In the genomic region with DNA sequence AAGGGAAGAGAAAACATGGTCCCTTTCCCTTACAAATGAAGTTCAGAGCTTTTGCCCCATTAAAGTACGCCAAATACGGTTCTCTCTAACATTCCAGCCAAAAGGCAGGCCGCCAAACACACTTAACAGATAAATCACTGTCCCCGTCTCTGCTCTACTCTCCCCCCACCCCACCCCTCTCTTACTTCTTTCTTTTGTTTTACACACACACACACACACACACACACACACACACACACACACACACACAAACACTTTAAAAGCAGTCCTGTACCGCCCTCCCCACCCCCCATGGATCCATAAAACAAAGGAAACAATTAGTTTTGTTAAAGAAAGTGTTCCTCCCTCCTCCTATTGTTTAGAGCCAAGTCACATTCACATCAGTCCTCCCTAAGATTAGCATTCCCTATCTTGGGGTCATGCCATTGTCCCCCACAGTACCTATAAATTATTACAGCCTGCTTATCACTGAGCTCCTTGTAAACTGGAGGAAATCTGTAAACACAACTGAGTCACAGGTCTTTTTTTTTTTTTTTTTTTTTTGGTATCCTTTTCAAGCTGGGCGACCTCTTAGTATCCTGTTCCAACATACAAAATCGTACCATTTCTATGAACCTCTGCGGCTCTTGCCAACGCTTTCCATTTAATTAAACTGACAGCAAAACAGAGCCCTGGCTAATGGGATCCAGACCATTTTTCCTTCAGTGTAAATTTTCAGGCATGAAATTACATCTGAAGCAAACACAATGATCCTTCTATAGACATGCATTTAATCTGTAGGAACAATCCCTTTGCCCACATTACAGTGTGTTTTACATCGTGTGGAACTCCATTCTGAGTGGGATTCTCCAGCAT, we compare ENCODE assay signal across 8 mouse cellular contexts.
A peak's percentile ranks its signal among the peaks of the same experiment; 100 is the strongest.
DNase-seq lines count a peak whose midpoint lies in the region; ATAC-seq and TF ChIP-seq lines count a peak whose summit lies in the region.

No protein-coding gene starts in this region.

- H3K36me3 ChIP-seq in midbrain, embryonic 14.5 days (ENCODE audit: control insufficient read depth, insufficient read depth, low read length): 0 out of 2 replicates have a peak, but pooled peaks cover 2% of the 10 kb centered on the region
- H3K36me3 ChIP-seq in midbrain, embryonic 16.5 days (ENCODE audit: control insufficient read depth, insufficient read depth, low read length): peaks cover 7% of the 10 kb centered on the region
- H3K36me3 ChIP-seq in embryonic facial prominence, embryonic 13.5 days: peaks cover 30% of the 10 kb centered on the region
- H3K36me3 ChIP-seq in kidney, embryonic 14.5 days (ENCODE audit: control insufficient read depth, insufficient read depth, low read length): peaks cover 9% of the 10 kb centered on the region
- H3K36me3 ChIP-seq in myocyte (ENCODE audit: control insufficient read depth, insufficient read depth): peaks cover 18% of the 10 kb centered on the region
- H3K36me3 ChIP-seq in forebrain, embryonic 10.5 days (replicated peaks): peaks cover 16% of the 10 kb centered on the region

- H3K9me3 ChIP-seq in midbrain, embryonic 14.5 days (ENCODE audit: control insufficient read depth, low read length): 0 out of 2 replicates have a peak, but pooled peaks cover 9% of the 10 kb centered on the region
- H3K9me3 ChIP-seq in midbrain, embryonic 16.5 days (replicated peaks; ENCODE audit: control insufficient read depth, low read length, poor library complexity, severe bottlenecking): peaks cover 6% of the 10 kb centered on the region; the same call in 1 of the 2 replicates
- H3K9me3 ChIP-seq in embryonic facial prominence, embryonic 13.5 days: peaks cover 10% of the 10 kb centered on the region
- H3K9me3 ChIP-seq in kidney, embryonic 14.5 days (ENCODE audit: control insufficient read depth, low read length): peaks cover 8% of the 10 kb centered on the region; the same call in 1 of the 2 replicates
- H3K9me3 ChIP-seq in forebrain, embryonic 10.5 days: peaks cover 14% of the 10 kb centered on the region

- H3K27ac ChIP-seq in midbrain, embryonic 14.5 days (replicated peaks; ENCODE audit: low read depth, low read length): no peak overlapping the region
- no peak overlapping the region for H3K27ac ChIP-seq in midbrain, embryonic 16.5 days (ENCODE audit: low read length)
- peak overlapping the region; percentile 68; the same call in 1 of the 2 replicates for H3K27ac ChIP-seq in embryonic facial prominence, embryonic 13.5 days
- peak overlapping the region; percentile 34; the same call in 1 of the 2 replicates for H3K27ac ChIP-seq in kidney, embryonic 14.5 days (ENCODE audit: low read depth, low read length)
- no peak overlapping the region for H3K27ac ChIP-seq in forebrain, embryonic 10.5 days

- no peak for ATAC-seq in midbrain, embryonic 14.5 days (ENCODE audit: low FRiP score, low TSS enrichment)
- ATAC-seq in midbrain, embryonic 16.5 days: no peak
- no peak for ATAC-seq in embryonic facial prominence, embryonic 13.5 days (ENCODE audit: insufficient number of reproducible peaks, insufficient read depth, low FRiP score, low TSS enrichment, low read depth)
- peak; percentile 67 for ATAC-seq in kidney, embryonic 14.5 days (ENCODE audit: low FRiP score, low TSS enrichment)

- no peak overlapping the region for H3K4me2 ChIP-seq in midbrain, embryonic 14.5 days (ENCODE audit: low read length)
- no peak overlapping the region for H3K4me2 ChIP-seq in midbrain, embryonic 16.5 days (ENCODE audit: low read length)
- 0 out of 2 replicates have a peak overlapping the region, but pooled peaks have one; percentile 5 for H3K4me2 ChIP-seq in embryonic facial prominence, embryonic 13.5 days
- H3K4me2 ChIP-seq in kidney, embryonic 14.5 days (replicated peaks; ENCODE audit: low read depth, low read length): 0 out of 2 replicates have a peak overlapping the region, but pooled peaks have one; percentile 3
- H3K4me2 ChIP-seq in myocyte (ENCODE audit: low read depth): peak overlapping the region; percentile 41

- peaks cover 8% of the 10 kb centered on the region for H3K79me2 ChIP-seq in myocyte (ENCODE audit: control insufficient read depth, insufficient read depth)

- H3K4me1 ChIP-seq in midbrain, embryonic 14.5 days (ENCODE audit: control insufficient read depth, insufficient read depth, low read length): peaks cover 11% of the 10 kb centered on the region
- H3K4me1 ChIP-seq in midbrain, embryonic 16.5 days (ENCODE audit: control insufficient read depth, insufficient read depth, low read length): peaks cover 13% of the 10 kb centered on the region
- peaks cover 34% of the 10 kb centered on the region for H3K4me1 ChIP-seq in embryonic facial prominence, embryonic 13.5 days
- peaks cover 25% of the 10 kb centered on the region for H3K4me1 ChIP-seq in kidney, embryonic 14.5 days (ENCODE audit: control insufficient read depth, insufficient read depth, low read length)
- H3K4me1 ChIP-seq in forebrain, embryonic 10.5 days: peaks cover 25% of the 10 kb centered on the region

- WGBS in midbrain, embryonic 14.5 days: 20% methylated on average over 10 of the region's 10 CpGs
- 30% methylated on average over 10 of the region's 10 CpGs for WGBS in midbrain, embryonic 16.5 days
- 29% methylated on average over 10 of the region's 10 CpGs for WGBS in embryonic facial prominence, embryonic 13.5 days
- 26% methylated on average over 10 of the region's 10 CpGs for WGBS in kidney, embryonic 14.5 days
- 41% methylated on average over 10 of the region's 10 CpGs for WGBS in forebrain, embryonic 10.5 days

- DNase-seq in midbrain, embryonic 14.5 days: peak; percentile 39
- no peak for DNase-seq in thymus, postnatal 4 days
- no peak for DNase-seq in forebrain, embryonic 10.5 days (ENCODE audit: extremely low spot score, low spot score)
- DNase-seq in left cerebral cortex, adult 18-20 months (ENCODE audit: low spot score in 2 of 2): no peak

- no peak overlapping the region for H3K9ac ChIP-seq in midbrain, embryonic 14.5 days (replicated peaks; ENCODE audit: low read length)
- no peak overlapping the region for H3K9ac ChIP-seq in midbrain, embryonic 16.5 days (ENCODE audit: low read depth, low read length)
- no peak overlapping the region for H3K9ac ChIP-seq in embryonic facial prominence, embryonic 13.5 days
- H3K9ac ChIP-seq in kidney, embryonic 14.5 days (ENCODE audit: low read depth, low read length): no peak overlapping the region

- no peak for TF ChIP-seq POLR2A in myocyte (IDR thresholded peaks at IDR 0.05; ENCODE audit: insufficient read length, low read depth)

- H3K27me3 ChIP-seq in midbrain, embryonic 14.5 days (ENCODE audit: control insufficient read depth, insufficient read depth, low read length): no peaks in the 10 kb centered on the region
- H3K27me3 ChIP-seq in midbrain, embryonic 16.5 days (ENCODE audit: control insufficient read depth, insufficient read depth, low read depth, low read length): no peaks in the 10 kb centered on the region
- H3K27me3 ChIP-seq in embryonic facial prominence, embryonic 13.5 days: no peaks in the 10 kb centered on the region
- no peaks in the 10 kb centered on the region for H3K27me3 ChIP-seq in kidney, embryonic 14.5 days (ENCODE audit: control insufficient read depth, insufficient read depth, low read length)
- no peaks in the 10 kb centered on the region for H3K27me3 ChIP-seq in myocyte (ENCODE audit: control insufficient read depth, insufficient read depth, insufficient read length)
- H3K27me3 ChIP-seq in forebrain, embryonic 10.5 days (ENCODE audit: poor library complexity, severe bottlenecking): no peaks in the 10 kb centered on the region

- H3ac ChIP-seq in myocyte (ENCODE audit: control insufficient read depth, insufficient read length): no peak overlapping the region

- H3K4me3 ChIP-seq in midbrain, embryonic 14.5 days (replicated peaks; ENCODE audit: low read depth, low read length): no peak overlapping the region
- H3K4me3 ChIP-seq in midbrain, embryonic 16.5 days (ENCODE audit: low read depth, low read length): no peak overlapping the region
- H3K4me3 ChIP-seq in embryonic facial prominence, embryonic 13.5 days: no peak overlapping the region
- no peak overlapping the region for H3K4me3 ChIP-seq in kidney, embryonic 14.5 days (ENCODE audit: low read length)
- no peak overlapping the region for H3K4me3 ChIP-seq in myocyte
- no peak overlapping the region for H3K4me3 ChIP-seq in forebrain, embryonic 10.5 days

TF ChIP-seq in myocyte, 11 proteins besides CTCF, POLR2A, EP300 and RAD21:
- no peak for TF ChIP-seq REST (IDR thresholded peaks at IDR 0.05; ENCODE audit: insufficient read depth, insufficient read length)
- TF ChIP-seq CEBPB (IDR thresholded peaks at IDR 0.05; ENCODE audit: insufficient read depth, poor library complexity, severe bottlenecking): no peak
- TF ChIP-seq USF1 (IDR thresholded peaks at IDR 0.05; ENCODE audit: low read depth): no peak
- TF ChIP-seq E2F4 (IDR thresholded peaks at IDR 0.05; ENCODE audit: insufficient read depth): no peak
- TF ChIP-seq MYOG (IDR thresholded peaks at IDR 0.05; ENCODE audit: control insufficient read depth in 1 of 3, insufficient read depth in 1 of 3, insufficient read length in 2 of 3, low read depth in 2 of 3): no peak
- no peak for TF ChIP-seq SRF (IDR thresholded peaks at IDR 0.05; ENCODE audit: control insufficient read depth, insufficient read length, low read depth)
- no peak for TF ChIP-seq MAX (IDR thresholded peaks at IDR 0.05; ENCODE audit: low read depth)
- TF ChIP-seq TCF3 (IDR thresholded peaks at IDR 0.05; ENCODE audit: insufficient read length, low read depth): no peak

Comparison
In these comparisons a context has a peak if more than half of its experiments do, and no peak if none do; other contexts are left out.
1. H3K27ac ChIP-seq: peak in embryonic facial prominence, embryonic 13.5 days (single experiment) and kidney, embryonic 14.5 days (single experiment); none in midbrain, embryonic 14.5 days (single experiment), midbrain, embryonic 16.5 days (single experiment) and forebrain, embryonic 10.5 days (single experiment).
2. H3K4me2 ChIP-seq: peak in embryonic facial prominence, embryonic 13.5 days (single experiment), kidney, embryonic 14.5 days (single experiment) and myocyte (single experiment); none in midbrain, embryonic 14.5 days (single experiment) and midbrain, embryonic 16.5 days (single experiment).